Mouse (Mus musculus): ENCODE results near the gene Rps15.

GRCm38 (mm10) chr10:80332525-80332989, 40.3 kb downstream of the Rps15 start:
- TF ChIP-seq CTCF (IDR thresholded peaks at IDR 0.05; ENCODE audit: low read depth) (no peak), EP300 (IDR thresholded peaks at IDR 0.05; ENCODE audit: low read depth) (no peak)

All from liver, embryonic 14.5 days (tissue).